Mouse (Mus musculus): Measurements from ENCODE around the gene Yae1d1.
"Not testable (repeated sequence)": the region's sequence is repeated elsewhere in the genome, so short reads cannot be mapped to it uniquely, and the experiment has no call there.

The Yae1d1 gene

DNA sequence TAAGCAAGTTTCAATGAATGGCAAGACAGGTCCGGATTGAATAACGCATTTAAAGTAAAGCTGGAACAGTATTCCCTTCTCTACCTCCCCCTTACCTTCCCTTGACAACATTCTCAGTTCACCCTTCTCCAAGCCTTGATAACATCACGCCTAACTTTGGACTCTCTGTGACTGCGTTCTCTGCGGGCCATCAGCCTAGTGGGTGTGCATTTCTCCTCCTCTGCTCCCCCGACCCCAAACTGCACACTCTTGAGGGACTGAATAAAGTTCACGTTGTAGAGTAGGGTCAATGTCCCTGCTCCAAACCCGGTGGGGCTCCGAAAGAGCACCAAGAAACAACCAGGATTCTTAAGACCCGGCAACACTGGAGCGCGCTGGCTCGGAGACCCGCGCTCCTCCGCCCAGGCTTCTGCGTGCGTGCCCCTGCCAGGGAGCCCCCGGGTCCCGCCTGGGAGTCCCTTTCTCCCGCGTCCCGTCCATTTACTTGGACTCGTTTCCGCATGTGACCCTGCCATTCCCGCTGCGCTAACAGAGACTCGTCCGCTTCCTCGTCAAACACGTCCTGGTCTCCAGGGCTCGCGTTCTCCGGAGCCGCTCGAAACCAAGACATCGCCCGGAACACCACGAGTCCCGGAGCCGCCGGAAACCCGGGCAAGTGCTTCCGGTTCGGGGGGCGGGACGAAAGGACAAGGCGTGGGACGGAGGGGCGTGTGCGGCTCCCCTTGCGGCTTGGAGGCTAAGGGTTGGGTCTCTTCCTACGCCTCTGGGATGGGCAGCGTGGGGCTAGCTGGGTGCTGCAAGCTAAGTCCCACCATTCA is at the start of gene Yae1d1:
Gene Yae1d1 (minus strand): TSS at position 653 of the 818 bp plus-strand sequence.
- DNase-seq: peak; percentile 78

GRCm38 (mm10) chr13:18038814-18039213 is 45.7 kb upstream of the Yae1d1 start:
- no peak for DNase-seq

GRCm38 (mm10) chr13:18016604-18017003 is 23.5 kb upstream of the Yae1d1 start:
- no peak for DNase-seq

DNA sequence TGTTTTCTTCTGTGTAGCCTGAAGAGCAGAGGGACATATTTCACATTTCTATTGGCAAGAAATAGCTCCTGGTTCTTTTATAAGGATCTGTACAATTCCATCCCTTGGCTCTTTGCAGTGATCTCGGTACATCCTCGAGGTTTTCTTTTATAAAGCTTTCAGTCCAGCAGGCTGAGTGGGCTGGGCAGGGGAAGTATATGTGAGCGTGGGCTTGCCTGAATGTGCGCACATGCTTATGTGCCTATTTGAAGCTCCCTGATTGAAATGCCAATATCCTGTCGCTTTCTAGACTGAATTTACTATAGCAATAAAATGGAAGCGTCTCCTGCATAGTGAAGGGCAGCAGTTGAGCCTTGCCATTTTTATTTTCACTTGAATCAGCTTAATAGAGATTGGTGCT is 20.1 kb upstream of the Yae1d1 start:
- no peak for DNase-seq

GRCm38 (mm10) chr13:18011055-18011454 is 17.9 kb upstream of the Yae1d1 start:
- no peak for DNase-seq

GRCm38 (mm10) chr13:17993515-17993847 is 332 bp upstream of the Yae1d1 start:
- DNase-seq: no peak

DNA sequence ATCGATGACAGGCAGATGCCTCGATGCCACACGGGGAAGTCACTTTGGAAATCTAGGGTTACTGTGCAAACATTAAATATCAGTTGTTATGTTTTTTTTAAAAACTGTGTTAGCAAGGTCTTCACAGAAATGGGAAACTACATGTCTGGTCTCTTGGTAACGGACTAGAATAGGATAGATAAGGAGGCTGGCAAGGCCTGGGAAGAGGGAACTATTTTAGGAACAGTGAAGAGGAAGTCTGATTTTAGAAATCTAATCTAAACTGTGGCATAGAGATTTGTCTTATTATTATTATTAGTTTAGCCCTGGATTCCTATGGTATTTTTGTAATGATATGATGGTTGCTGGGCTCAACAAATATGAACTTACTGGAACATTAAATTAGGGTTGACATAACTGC is 1.1 kb downstream of the Yae1d1 start:
- DNase-seq: no peak

DNA sequence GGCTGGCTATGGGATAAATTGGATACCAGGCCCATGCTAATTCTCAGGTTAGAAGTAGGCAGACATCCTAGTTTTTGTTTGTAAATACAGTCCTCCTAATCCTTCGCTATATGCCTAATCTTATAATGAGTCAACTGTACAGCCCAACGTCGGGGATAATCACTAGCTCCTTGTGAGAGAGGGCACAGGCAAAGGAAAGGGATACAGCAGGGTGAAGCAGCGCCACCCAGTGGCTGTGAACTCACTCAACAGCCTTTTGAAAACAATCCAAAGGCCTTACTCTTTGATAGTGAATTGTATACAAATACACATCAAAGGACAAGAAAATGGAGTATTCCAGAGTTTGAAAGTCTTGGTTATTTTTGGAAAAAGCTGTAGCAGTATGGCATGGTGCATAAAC is 10.0 kb downstream of the Yae1d1 start:
- peak; percentile 8 for DNase-seq

DNA sequence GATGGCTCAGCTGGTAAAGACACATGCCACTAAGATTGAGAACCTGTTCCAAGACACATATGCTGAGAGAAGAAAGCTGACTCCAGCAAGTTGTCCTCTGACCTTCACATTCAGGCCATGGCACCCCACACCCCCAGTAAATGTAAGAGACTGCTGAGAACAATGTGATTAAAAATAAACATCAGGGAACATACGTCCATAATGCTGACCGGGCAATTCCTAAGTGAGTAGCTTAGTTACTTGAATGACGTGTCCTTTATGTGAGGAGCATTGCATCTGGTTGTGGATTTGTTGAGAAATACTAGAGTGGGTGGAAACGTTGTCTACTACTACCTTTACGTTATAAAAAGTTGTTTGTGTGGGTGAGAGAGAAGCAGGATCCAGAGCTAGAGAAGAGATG is 10.5 kb downstream of the Yae1d1 start:
- no peak for DNase-seq

- DNase-seq: no peak
These were observed 16.1 kb downstream of the Yae1d1 start for GRCm38 (mm10) chr13:17976854-17977739.

- DNase-seq: no peak
These were observed 17.3 kb downstream of the Yae1d1 start for GRCm38 (mm10) chr13:17975891-17976290.

- no peak for DNase-seq
These were observed 17.7 kb downstream of the Yae1d1 start for GRCm38 (mm10) chr13:17975457-17975856.

GRCm38 (mm10) chr13:17974734-17975133 is 18.4 kb downstream of the Yae1d1 start:
- no peak for DNase-seq

DNA sequence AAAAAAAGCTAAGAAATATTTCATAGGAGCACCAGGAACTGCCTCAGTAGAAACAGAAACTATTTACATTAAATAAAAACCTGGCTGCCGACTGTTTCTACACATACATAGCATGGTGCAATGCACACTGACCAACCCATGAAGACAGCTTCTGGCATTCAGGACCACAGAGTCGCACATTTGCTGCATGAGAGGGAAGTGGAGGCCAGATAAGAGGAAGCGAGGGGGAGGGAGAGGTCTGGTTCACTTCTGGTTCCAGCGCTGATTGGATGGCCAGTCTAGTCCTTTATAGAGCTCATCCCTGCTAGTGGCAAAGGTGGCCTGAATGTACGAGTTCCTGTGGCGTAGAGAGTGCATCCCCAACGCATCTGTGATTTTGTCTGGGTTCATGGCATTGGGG is 32.5 kb downstream of the Yae1d1 start:
- no peak for DNase-seq

GRCm38 (mm10) chr13:17954282-17954681 is 38.9 kb downstream of the Yae1d1 start:
- DNase-seq: no peak

- not testable (repeated sequence) for DNase-seq
These were observed 42.6 kb downstream of the Yae1d1 start for GRCm38 (mm10) chr13:17950581-17950980.

DNA sequence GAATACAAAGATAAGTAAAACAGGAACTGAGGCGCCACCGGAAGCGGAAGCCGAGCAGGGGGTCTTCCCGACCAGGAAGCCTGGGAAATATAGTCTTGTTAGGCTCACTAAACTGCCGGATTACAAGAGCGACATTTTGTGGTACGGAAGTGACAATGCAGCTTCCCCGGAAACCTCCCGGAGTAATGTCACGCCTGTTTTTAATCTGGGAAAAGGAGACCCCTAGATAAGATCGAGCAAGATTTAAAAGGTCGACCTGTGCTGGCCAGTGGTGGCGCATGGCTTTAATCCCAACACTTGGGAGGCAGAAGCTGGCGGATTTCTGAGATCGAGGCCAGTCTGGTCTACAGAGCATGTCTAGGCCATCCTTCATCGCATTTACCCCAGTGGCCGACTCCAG is 43.6 kb downstream of the Yae1d1 start:
- DNase-seq: no peak

DNA sequence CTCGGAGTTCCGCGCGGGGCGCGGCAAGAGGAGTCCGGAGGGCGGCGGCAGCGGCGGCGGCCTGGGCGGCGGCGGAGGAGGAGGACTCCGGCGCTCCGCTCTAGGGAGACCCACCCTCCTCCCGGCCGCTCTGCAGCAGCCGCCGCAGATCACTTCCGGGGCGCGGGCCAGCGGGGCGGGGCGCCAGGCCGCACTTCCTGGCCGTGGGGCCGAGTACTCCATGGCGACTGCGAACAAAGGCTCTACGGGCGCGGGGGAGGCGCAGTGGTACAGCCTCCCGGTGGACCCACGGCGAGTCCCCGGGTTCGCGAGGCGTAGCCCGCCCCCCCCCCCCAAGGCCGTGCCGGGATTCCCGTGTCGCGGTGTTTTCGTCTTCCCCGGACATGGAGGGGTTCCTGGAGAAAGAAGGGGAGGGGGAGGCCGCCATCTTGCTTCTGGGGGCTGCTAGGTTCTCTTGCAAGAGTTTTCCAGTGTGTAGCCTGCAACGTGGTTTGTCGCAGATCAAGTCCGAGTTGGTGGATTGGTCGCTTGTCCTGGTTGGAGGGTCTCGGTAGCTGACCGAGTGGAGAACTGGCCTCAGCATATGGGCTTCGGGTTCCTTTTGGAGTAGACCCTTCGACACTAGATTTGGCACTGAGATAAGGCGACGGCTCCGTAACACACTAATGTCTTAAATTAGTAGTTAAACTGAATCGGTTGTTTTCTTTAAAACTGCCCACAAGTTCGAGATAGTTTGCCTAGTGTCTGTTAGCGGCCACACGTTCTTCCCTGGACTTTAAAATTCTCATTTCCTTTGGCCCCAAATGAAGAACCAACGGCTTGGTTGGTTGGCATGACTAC is 48.9 kb downstream of the Yae1d1 start, which contains the start of gene Rala:
Gene Rala (minus strand): TSS at position 162 of the 840 bp plus-strand sequence.
- DNase-seq: peak; percentile 91

DNA sequence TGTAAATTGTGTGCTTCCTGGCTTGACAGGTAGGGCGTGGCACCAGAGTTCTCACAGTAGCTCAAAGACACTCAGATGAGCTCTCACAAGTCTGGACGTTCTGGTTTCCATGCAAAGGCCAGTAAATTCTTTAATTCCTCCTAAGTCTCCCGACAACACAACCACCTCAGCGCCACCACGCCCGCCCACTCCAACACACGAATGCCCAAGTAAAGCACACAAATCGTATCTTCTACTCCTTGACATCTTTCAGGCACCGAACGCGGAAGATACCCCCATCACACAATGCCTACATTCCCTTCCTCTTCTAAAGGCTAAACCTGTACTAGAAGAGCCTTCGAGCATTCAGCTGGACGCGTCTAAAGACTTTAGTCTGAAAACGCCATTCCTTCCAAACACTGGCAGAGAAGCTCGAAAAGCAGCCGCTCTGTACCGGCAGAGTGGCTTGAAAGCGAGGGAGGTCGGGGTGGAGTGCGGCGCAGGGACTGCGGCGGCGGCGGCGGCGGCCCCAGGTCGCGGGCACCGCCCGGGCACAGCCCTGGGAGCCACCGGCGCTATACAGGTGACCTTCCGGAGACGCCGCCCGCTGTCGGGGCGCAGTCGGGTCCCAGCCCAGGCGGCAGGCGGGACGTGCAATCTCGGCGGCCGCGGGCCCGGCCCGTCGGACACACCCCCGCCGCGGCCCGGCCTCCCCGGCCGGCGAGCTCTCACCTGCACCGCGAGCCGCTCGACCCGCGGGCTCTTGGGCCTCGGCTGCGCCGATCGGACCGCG is 49.7 kb downstream of the Yae1d1 start:
- peak; percentile 11 for DNase-seq

- DNase-seq: no peak
These were observed 50.8 kb downstream of the Yae1d1 start for GRCm38 (mm10) chr13:17942338-17942737.
